Mouse (Mus musculus): ENCODE results near the gene Bphl.

- TF ChIP-seq CTCF (IDR thresholded peaks at IDR 0.05; ENCODE audit: low read depth, low read length) (no peak), POLR2A (IDR thresholded peaks at IDR 0.05; ENCODE audit: borderline replicate concordance, low read depth, low read length) (no peak)
Measured at GRCm38 (mm10) chr13:34066351-34066750, 29.0 kb downstream of the Bphl start.
